Mouse (Mus musculus): ENCODE results near the gene Bcas2.

DNA sequence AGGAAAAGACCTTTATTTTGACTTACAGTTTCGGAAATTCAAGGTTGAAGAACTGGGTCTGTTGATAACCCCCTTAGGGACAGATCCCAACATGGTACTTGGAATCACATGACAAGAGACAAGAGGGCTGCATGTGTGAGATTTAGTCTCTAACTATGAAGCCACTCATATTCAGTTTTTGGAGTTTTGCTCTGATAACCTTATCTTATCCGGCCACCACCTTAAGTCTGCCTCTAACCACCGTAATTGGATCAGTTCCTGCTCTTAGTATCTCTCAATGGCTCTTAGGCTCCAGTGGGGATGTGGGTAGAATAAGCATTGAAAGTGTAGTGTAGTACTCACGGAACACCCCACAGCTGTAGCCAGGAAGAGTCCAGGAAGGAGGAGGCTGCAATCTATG, 5.3 kb downstream of the Bcas2 start:
- TF ChIP-seq POLR2A (IDR thresholded peaks at IDR 0.05; ENCODE audit: insufficient read length, low read depth): no peak
- no peak for TF ChIP-seq MYOD1 (IDR thresholded peaks at IDR 0.05; ENCODE audit: control insufficient read depth in 1 of 3, insufficient read length in 2 of 3, low read depth in 2 of 3)
- TF ChIP-seq MYOG (IDR thresholded peaks at IDR 0.05; ENCODE audit: control insufficient read depth in 1 of 3, insufficient read depth in 1 of 3, insufficient read length in 2 of 3, low read depth in 2 of 3): no peak
- TF ChIP-seq MAX (IDR thresholded peaks at IDR 0.05; ENCODE audit: low read depth): no peak
- no peak for TF ChIP-seq CEBPB (IDR thresholded peaks at IDR 0.05; ENCODE audit: insufficient read depth, poor library complexity, severe bottlenecking)
- TF ChIP-seq POLR2AphosphoS2 (IDR thresholded peaks at IDR 0.05; ENCODE audit: insufficient read length, low read depth): no peak
- TF ChIP-seq TCF12 (IDR thresholded peaks at IDR 0.05; ENCODE audit: insufficient read depth, poor library complexity, severe bottlenecking): no peak
- no peak for TF ChIP-seq USF1 (IDR thresholded peaks at IDR 0.05; ENCODE audit: low read depth)

All from myocyte (in vitro differentiated cells).